Mouse (Mus musculus) B cell, adult 2 months (primary cell): ENCODE data around the gene Ero1l.
A peak's percentile ranks its signal among the peaks of the same experiment; 100 is the strongest.

ENCODE experiments used
- DNase-seq, 2 experiments: peaks; one replicate each; pipeline ENCODE4 v3.0.0; 2022

The Ero1l gene

GRCm38 (mm10) chr14:45304389-45304788 is 14.2 kb downstream of the Ero1l start:
- no peak for DNase-seq

GRCm38 (mm10) chr14:45303939-45304338 is 14.6 kb downstream of the Ero1l start:
- no peak for DNase-seq

- no peak for DNase-seq
Measured at GRCm38 (mm10) chr14:45291608-45292007, 27.0 kb downstream of the Ero1l start.

GRCm38 (mm10) chr14:45282066-45282465 is 36.5 kb downstream of the Ero1l start:
- DNase-seq: no peak

- no peak for DNase-seq
Measured at GRCm38 (mm10) chr14:45275816-45276215, 42.8 kb downstream of the Ero1l start.

- no peak for DNase-seq
Measured at GRCm38 (mm10) chr14:45263831-45264592, 54.6 kb downstream of the Ero1l start.

- no peak for DNase-seq
Measured at GRCm38 (mm10) chr14:45251548-45252076, 67.0 kb downstream of the Ero1l start.

GRCm38 (mm10) chr14:45241613-45242012 is 77.0 kb downstream of the Ero1l start:
- peak; percentile 57 to 61 for DNase-seq

- no peak for DNase-seq
Measured at GRCm38 (mm10) chr14:45239042-45239441, 79.5 kb downstream of the Ero1l start.
